Mouse (Mus musculus) CD8-positive naive resting alpha-beta T cell, adult 57 days (primary cell): ENCODE measurements around the gene Utf1. TPM values are rescaled to one million over a fixed set of nuclear protein-coding genes. Genes with fewer than 3 reads are reported as not detected.

Source experiments
- total RNA-seq: library from RNA; stranded (reverse); gene quantifications from one replicate; pipeline ENCODE4 v1.2.4, GENCODE M21; 2023

Gene Utf1
- not detected for total RNA-seq

DNA sequence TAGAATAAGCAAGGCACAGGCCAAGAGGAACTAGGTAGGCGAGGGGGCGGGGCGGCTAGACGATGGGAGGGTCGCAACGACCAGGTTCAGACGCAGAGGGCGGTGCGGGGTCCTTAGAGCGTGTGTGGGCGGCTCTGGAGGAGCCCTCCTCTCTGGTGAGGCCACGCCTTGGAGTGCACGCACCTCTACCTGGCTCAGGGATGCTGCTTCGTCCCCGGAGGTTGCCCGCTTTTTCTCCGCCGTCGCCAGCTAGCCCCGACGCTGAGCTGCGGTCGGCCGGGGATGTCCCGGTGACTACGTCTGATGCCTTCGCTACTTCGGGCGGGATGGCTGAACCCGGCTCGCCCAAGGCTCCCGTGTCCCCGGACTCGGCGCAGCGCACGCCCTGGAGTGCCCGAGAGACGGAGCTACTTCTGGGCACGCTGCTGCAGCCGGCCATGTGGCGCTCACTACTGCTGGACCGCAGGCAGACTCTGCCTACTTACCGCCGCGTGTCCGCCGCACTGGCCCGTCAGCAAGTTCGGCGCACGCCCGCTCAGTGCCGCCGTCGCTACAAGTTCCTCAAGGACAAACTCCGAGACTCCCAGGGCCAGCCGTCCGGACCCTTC lies at the start of gene Utf1:
Utf1 (plus strand) TSS at position 116 of the 608 bp plus-strand sequence.

DNA sequence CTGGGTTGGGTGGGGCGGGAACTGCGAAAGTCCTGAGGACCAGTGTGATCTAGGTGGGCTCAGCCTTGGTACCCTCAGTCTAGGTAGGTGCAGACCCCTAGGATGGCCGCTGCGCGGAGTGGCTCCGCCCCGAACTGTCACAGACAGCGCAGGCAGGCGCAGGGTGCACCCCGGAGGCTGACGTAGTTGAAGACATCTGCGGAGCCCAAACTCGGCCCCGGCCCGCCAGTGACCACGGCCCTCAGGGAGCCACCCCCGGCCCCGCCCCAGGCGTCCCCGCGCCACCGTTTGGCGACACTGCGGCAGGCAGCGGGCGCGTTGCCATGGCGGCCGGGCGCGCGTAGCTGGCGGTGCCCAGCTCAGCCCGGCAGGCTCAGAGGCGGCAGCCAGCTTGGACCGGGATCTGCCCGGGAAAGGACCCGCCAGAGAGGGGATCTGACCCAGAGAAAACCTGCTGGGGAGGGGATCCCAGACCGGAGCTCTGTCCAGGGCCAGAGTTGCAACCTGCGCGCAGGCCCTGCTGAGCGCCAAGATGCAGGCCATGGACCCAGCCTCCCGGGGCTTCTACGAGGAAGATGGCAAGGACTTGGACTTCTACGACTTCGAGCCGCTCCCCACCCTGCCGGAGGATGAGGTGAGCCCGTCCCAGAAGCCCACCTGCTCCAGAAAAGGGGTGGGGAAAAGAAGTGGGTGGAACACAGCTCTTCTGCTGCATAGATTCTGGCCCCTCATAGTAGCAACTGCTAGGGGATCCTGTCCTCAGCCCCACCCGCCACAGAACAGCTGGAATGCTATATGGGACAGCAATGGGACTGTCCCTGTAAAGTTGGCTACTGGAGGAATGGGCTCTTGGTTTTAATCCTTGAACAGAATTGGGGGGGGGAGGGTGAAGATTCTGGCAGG lies 48.7 kb upstream of the Utf1 start, which contains the start of gene Kndc1:
Kndc1 (plus strand) TSS at position 42 of the 903 bp plus-strand sequence.

GRCm38 (mm10) chr7:139978278-139978892 lies 34.8 kb downstream of the Utf1 start, which contains the start of gene 6430531B16Rik:
6430531B16Rik (minus strand) TSS chr7:139978755.

DNA sequence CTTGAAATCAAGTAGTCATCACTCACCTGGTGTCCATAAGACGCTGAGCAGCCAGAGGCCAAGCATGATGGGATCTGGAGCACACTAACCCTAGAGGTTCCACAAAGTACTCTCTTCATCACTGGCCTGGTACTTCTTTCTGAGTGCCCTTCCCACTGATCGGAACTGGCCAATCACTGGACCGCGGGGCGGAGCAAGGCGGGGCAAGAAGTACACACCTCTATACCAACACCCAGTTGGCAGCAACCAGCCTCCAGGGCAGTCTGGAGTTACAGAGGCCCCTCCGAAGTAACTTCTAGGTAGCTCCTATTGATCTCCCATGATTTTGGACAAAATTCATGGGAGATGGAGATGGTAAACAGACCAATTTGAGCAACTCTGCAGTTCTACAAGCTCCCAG lies 48.8 kb downstream of the Utf1 start, which contains the start of gene Adam8:
Adam8 (minus strand) TSS at position 157 of the 400 bp plus-strand sequence.

Other genes starting within 250 kb of the Utf1 start
- gene Adgra1, start 109.6 kb upstream of the Utf1 start, total RNA-seq, result not detected
- not detected for gene Kndc1, start 49.1 kb upstream of the Utf1 start, total RNA-seq
- gene 6430531B16Rik, start 35.0 kb downstream of the Utf1 start, total RNA-seq, result not detected
- 4.5 TPM for gene Adam8, start 48.8 kb downstream of the Utf1 start, total RNA-seq
- gene Zfp511, start 92.6 kb downstream of the Utf1 start, total RNA-seq, result 34.8 TPM
- gene Tubgcp2, start 92.9 kb downstream of the Utf1 start, total RNA-seq, result 29.4 TPM
- not detected for gene Msx3, start 105.3 kb downstream of the Utf1 start, total RNA-seq
- gene Caly, start 138.8 kb downstream of the Utf1 start, total RNA-seq, result not detected
- gene Prap1, start 149.6 kb downstream of the Utf1 start, total RNA-seq, result not detected
- 6.7 TPM for gene Fuom, start 158.7 kb downstream of the Utf1 start, total RNA-seq
- 6.2 TPM for gene Paox, start 172.0 kb downstream of the Utf1 start, total RNA-seq
- 27.2 TPM for gene Echs1, start 172.7 kb downstream of the Utf1 start, total RNA-seq
- gene Mtg1, start 193.8 kb downstream of the Utf1 start, total RNA-seq, result 21.7 TPM
- gene Sprn, start 211.1 kb downstream of the Utf1 start, total RNA-seq, result not detected
- gene Olfr522, start 221.0 kb downstream of the Utf1 start, total RNA-seq, result not detected
- gene Olfr523, start 229.4 kb downstream of the Utf1 start, total RNA-seq, result not detected